Mouse (Mus musculus): ENCODE results near the gene Trim28. TPM values are rescaled to one million over a fixed set of nuclear protein-coding genes. Genes with fewer than 3 reads are reported as not detected.

Gene Trim28
- polyA plus RNA-seq, 1 experiment from 2014 or later, result 346 TPM

DNA sequence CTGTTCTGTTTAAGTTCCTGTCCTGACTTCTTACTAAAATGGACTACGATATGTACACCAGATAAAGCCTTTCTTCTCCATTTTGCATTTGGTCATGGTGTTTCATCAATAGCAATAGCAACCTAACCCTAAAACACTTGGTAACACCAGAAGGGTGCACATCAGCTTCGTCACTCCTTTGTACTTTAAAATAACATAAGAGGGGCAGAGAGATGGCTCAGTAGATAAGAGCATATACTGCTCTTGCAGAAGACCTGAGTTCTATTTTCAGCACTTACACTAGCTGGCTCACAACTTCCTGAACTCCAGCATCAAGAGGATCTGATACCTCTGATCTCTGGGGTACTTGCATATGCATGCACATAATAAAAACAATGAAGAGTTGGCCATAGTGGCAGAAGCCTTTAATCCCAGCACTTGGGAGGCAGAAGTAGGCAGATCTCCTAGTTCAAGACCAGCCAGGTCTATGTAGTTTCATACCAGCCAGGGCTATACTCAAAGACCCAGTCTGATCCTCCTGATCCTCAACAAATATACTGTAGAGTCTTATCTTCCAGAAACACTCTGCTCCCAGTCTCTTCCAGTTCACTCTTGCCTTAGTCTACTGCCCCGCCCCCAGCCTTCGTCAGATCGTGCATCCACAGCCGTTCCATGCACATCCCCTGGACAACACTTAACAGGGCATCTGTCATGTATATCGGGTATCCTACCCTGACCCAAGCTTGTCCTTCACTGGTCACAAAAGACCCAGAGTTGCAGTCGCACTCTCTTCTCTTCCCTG, 11.3 kb upstream of the Trim28 start:
- WGBS, result 58% methylated on average over 8 of the region's 8 CpGs

DNA sequence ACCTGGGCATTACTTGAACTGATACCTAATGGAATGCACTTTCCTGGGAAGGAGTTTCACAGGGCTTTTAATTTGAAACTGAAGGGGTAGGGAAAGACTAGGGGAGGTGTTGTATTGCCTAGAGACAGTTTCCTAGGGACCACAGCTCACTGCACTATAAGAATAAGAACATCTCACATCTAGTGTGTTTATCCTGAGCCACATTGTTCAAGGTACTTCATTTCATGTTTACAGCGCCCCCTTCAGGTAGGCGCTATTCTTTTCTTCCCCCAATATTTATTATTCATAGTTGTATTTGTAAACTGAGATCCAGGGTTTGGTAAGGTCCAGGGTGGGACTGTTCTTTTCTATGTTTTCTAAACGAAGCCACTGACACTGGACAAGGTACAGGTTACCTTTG, 6.7 kb upstream of the Trim28 start:
- 4% methylated on average over 3 of the region's 3 CpGs for WGBS
- ATAC-seq (replicated peaks; ENCODE audit: low FRiP score), result no peak

More for the DNA sequence above, 11.3 kb upstream of the Trim28 start:
- H3K27me3 ChIP-seq (replicated peaks; ENCODE audit: control insufficient read depth, insufficient read depth, low read length), result no peaks in the 10 kb centered on the region
- H3K27ac ChIP-seq (ENCODE audit: low read depth, low read length), result peak overlapping the region; percentile 71
- H3K4me2 ChIP-seq, result peak overlapping the region; percentile 26
- no peak overlapping the region for H3K4me3 ChIP-seq (ENCODE audit: low read depth, low read length)
- H3K9me3 ChIP-seq (ENCODE audit: control insufficient read depth, low read length), result no peaks in the 10 kb centered on the region
- no peak overlapping the region for H3K9ac ChIP-seq (ENCODE audit: low read depth, low read length)
- DNase-seq (ENCODE audit: low spot score), result no peak
- H3K36me3 ChIP-seq (ENCODE audit: control insufficient read depth, insufficient read depth, low read length), result no peaks in the 10 kb centered on the region
- H3K4me1 ChIP-seq (replicated peaks; ENCODE audit: control insufficient read depth, insufficient read depth, low read length), result peaks cover 13% of the 10 kb centered on the region
- peak; percentile 86 for ATAC-seq (replicated peaks; ENCODE audit: low FRiP score)

DNA sequence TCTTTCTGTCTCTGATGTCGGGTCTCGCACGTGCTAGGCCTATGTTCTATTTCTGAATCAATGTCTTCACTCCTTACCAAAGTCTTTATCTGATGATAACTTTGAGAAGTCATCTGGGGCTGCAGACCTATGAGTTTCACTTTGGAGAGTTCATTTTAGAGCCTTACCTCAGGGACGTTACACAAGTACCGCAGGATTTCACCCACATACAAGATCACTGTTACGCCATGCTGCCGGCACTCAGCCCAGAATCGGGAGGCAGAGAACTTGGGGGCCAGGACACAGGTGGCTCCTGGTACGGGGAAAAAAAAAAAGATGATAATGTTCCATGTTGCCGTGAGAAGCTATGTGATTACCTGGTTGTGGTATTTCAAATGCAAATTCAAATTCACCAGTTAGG, 5.8 kb upstream of the Trim28 start:
- 83% methylated on average over 10 of the region's 10 CpGs for WGBS
- Histone ChIP-seq H3K4me1 (replicated peaks; ENCODE audit: control insufficient read depth, insufficient read depth, low read length) (peaks cover 2% of the 10 kb centered on the region), H3K36me3 (ENCODE audit: control insufficient read depth, insufficient read depth, low read length) (no peaks in the 10 kb centered on the region), H3K27me3 (replicated peaks; ENCODE audit: control insufficient read depth, insufficient read depth, low read length) (no peaks in the 10 kb centered on the region), H3K4me3 (ENCODE audit: low read depth, low read length) (no peak overlapping the region), H3K9ac (ENCODE audit: low read depth, low read length) (no peak overlapping the region), H3K9me3 (ENCODE audit: control insufficient read depth, low read length) (no peaks in the 10 kb centered on the region), H3K4me2 (no peak overlapping the region), H3K27ac (ENCODE audit: low read depth, low read length) (no peak overlapping the region)
- ATAC-seq (replicated peaks; ENCODE audit: low FRiP score) (no peak), DNase-seq (ENCODE audit: low spot score) (no peak)

More for the DNA sequence above, 6.7 kb upstream of the Trim28 start:
- Histone ChIP-seq H3K4me3 (ENCODE audit: low read depth, low read length) (no peak overlapping the region), H3K27me3 (replicated peaks; ENCODE audit: control insufficient read depth, insufficient read depth, low read length) (no peaks in the 10 kb centered on the region), H3K4me1 (replicated peaks; ENCODE audit: control insufficient read depth, insufficient read depth, low read length) (peaks cover 12% of the 10 kb centered on the region), H3K36me3 (ENCODE audit: control insufficient read depth, insufficient read depth, low read length) (no peaks in the 10 kb centered on the region), H3K4me2 (no peak overlapping the region), H3K9me3 (ENCODE audit: control insufficient read depth, low read length) (no peaks in the 10 kb centered on the region), H3K27ac (ENCODE audit: low read depth, low read length) (no peak overlapping the region), H3K9ac (ENCODE audit: low read depth, low read length) (no peak overlapping the region)
- DNase-seq (ENCODE audit: low spot score), result no peak

DNA sequence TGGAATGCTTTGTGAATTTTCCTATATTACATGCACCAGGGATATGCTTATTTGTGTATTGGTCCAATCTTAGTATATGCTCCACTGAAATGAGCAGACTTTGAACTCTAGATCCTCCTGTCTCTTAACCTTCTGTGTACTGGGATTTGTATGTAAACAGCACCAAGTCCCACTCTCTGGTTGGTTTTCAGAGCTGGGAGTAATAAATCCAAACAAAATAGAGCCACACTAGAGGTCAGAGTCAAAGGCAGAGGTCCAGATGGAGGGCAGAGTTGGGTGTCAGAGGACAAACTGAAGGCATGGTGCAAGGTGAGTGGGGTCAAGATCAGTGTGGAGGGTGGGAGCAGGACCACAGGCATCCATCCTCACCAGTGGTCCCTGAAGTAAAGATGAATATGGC, 3.1 kb upstream of the Trim28 start:
- ATAC-seq (replicated peaks; ENCODE audit: low FRiP score) (no peak), DNase-seq (ENCODE audit: low spot score) (no peak)
- H3K27ac ChIP-seq (ENCODE audit: low read depth, low read length), result no peak overlapping the region
- no peaks in the 10 kb centered on the region for H3K36me3 ChIP-seq (ENCODE audit: control insufficient read depth, insufficient read depth, low read length)
- H3K27me3 ChIP-seq (replicated peaks; ENCODE audit: control insufficient read depth, insufficient read depth, low read length), result no peaks in the 10 kb centered on the region
- H3K4me2 ChIP-seq, result no peak overlapping the region
- no peaks in the 10 kb centered on the region for H3K9me3 ChIP-seq (ENCODE audit: control insufficient read depth, low read length)
- H3K9ac ChIP-seq (ENCODE audit: low read depth, low read length), result no peak overlapping the region
- H3K4me1 ChIP-seq (replicated peaks; ENCODE audit: control insufficient read depth, insufficient read depth, low read length), result no peaks in the 10 kb centered on the region
- no peak overlapping the region for H3K4me3 ChIP-seq (ENCODE audit: low read depth, low read length)

DNA sequence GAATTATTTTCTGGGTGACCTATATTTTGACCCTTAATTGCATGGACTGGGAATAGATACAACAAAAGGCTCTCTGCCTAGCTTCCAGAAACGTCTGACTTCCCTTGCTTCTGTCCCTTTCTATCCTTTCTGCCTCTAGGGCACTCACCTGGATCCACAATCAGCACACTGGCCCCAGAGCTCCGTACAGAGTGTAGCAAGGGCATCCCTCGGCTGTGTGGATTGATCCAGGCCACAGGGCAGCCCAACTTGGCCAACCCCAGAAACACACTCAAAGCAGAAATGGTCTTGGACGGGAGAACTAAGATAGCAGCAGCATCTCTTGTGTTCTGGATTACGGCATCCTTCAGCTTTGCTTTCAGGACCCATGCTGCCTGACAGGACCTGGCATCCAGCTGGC, 1.7 kb upstream of the Trim28 start:
- Histone ChIP-seq H3K9me3 (ENCODE audit: control insufficient read depth, low read length) (no peaks in the 10 kb centered on the region), H3K27ac (ENCODE audit: low read depth, low read length) (no peak overlapping the region), H3K4me2 (no peak overlapping the region), H3K27me3 (replicated peaks; ENCODE audit: control insufficient read depth, insufficient read depth, low read length) (no peaks in the 10 kb centered on the region), H3K4me3 (ENCODE audit: low read depth, low read length) (no peak overlapping the region), H3K36me3 (ENCODE audit: control insufficient read depth, insufficient read depth, low read length) (no peaks in the 10 kb centered on the region), H3K4me1 (replicated peaks; ENCODE audit: control insufficient read depth, insufficient read depth, low read length) (no peaks in the 10 kb centered on the region), H3K9ac (ENCODE audit: low read depth, low read length) (no peak overlapping the region)
- WGBS, result 65% methylated on average over 5 of the region's 5 CpGs
- ATAC-seq (replicated peaks; ENCODE audit: low FRiP score), result no peak
- no peak for DNase-seq (ENCODE audit: low spot score)

DNA sequence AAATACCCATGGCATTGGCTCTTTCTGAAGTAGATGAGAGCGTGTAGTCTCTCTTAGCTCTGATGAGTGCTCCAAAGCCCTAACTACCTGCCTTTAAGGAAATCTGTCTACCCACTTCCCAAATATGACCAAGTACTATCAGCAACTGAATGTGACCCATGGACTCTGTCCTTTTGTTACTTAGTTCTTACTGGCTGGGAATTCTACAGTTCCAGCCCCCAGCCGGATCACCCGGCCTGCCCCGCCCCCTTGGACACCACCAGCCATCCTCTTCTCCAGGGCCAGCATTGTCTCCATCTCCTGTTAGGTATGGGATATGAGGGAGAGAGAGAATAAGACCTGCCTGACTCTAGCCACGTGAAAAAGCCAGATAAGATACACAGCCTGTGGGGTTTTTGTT, 861 bp upstream of the Trim28 start, which contains the start of gene Slc27a5:
TSS of gene Slc27a5 (minus strand) at position 140 of the 400 bp plus-strand sequence.
- 68% methylated on average over 5 of the region's 5 CpGs for WGBS
- H3K27ac ChIP-seq (ENCODE audit: low read depth, low read length), result no peak within 1 kb of the TSS
- H3K4me3 ChIP-seq (ENCODE audit: low read depth, low read length), result no peak within 1 kb of the TSS
- DNase-seq (ENCODE audit: low spot score) (no peak), ATAC-seq (replicated peaks; ENCODE audit: low FRiP score) (0 out of 2 replicates have a peak, but pooled peaks have one; percentile 29)
- H3K9me3 ChIP-seq (ENCODE audit: control insufficient read depth, low read length), result no peaks in the 10 kb centered on the region
- no peaks in the 10 kb centered on the region for H3K4me1 ChIP-seq (replicated peaks; ENCODE audit: control insufficient read depth, insufficient read depth, low read length)
- no peak within 1 kb of the TSS for H3K9ac ChIP-seq (ENCODE audit: low read depth, low read length)
- H3K27me3 ChIP-seq (replicated peaks; ENCODE audit: control insufficient read depth, insufficient read depth, low read length), result no peaks in the 10 kb centered on the region
- no peaks in the 10 kb centered on the region for H3K36me3 ChIP-seq (ENCODE audit: control insufficient read depth, insufficient read depth, low read length)
- no peak within 1 kb of the TSS for H3K4me2 ChIP-seq

- 58% methylated on average over 1 of the region's 1 CpGs for WGBS
- ATAC-seq (replicated peaks; ENCODE audit: low FRiP score), result no peak
- Histone ChIP-seq H3K36me3 (ENCODE audit: control insufficient read depth, insufficient read depth, low read length) (peaks cover 14% of the 10 kb centered on the region; the same call in 1 of the 2 replicates), H3K27me3 (replicated peaks; ENCODE audit: control insufficient read depth, insufficient read depth, low read length) (no peaks in the 10 kb centered on the region), H3K4me3 (ENCODE audit: low read depth, low read length) (no peak overlapping the region), H3K4me1 (replicated peaks; ENCODE audit: control insufficient read depth, insufficient read depth, low read length) (no peaks in the 10 kb centered on the region), H3K9ac (ENCODE audit: low read depth, low read length) (no peak overlapping the region), H3K4me2 (no peak overlapping the region), H3K27ac (ENCODE audit: low read depth, low read length) (no peak overlapping the region), H3K9me3 (ENCODE audit: control insufficient read depth, low read length) (no peaks in the 10 kb centered on the region)
- DNase-seq (ENCODE audit: low spot score), result no peak
Observed at GRCm38 (mm10) chr7:13001584-13001983, 2.7 kb downstream of the Trim28 start.

- no peaks in the 10 kb centered on the region for H3K9me3 ChIP-seq (ENCODE audit: control insufficient read depth, low read length)
- H3K4me2 ChIP-seq, result no peak overlapping the region
- H3K27ac ChIP-seq (ENCODE audit: low read depth, low read length), result no peak overlapping the region
- ATAC-seq (replicated peaks; ENCODE audit: low FRiP score) (no peak), DNase-seq (ENCODE audit: low spot score) (no peak)
- WGBS, result 70% methylated on average over 5 of the region's 5 CpGs
- H3K27me3 ChIP-seq (replicated peaks; ENCODE audit: control insufficient read depth, insufficient read depth, low read length), result no peaks in the 10 kb centered on the region; the same call in 1 of the 2 replicates
- peaks cover 2% of the 10 kb centered on the region for H3K4me1 ChIP-seq (replicated peaks; ENCODE audit: control insufficient read depth, insufficient read depth, low read length)
- H3K9ac ChIP-seq (ENCODE audit: low read depth, low read length), result no peak overlapping the region
- peaks cover 28% of the 10 kb centered on the region for H3K36me3 ChIP-seq (ENCODE audit: control insufficient read depth, insufficient read depth, low read length)
- no peak overlapping the region for H3K4me3 ChIP-seq (ENCODE audit: low read depth, low read length)
Observed at GRCm38 (mm10) chr7:13003380-13003779, 4.5 kb downstream of the Trim28 start.

- Histone ChIP-seq H3K36me3 (ENCODE audit: control insufficient read depth, insufficient read depth, low read length) (peaks cover 28% of the 10 kb centered on the region), H3K9me3 (ENCODE audit: control insufficient read depth, low read length) (no peaks in the 10 kb centered on the region), H3K4me3 (ENCODE audit: low read depth, low read length) (no peak overlapping the region), H3K27ac (ENCODE audit: low read depth, low read length) (no peak overlapping the region), H3K27me3 (replicated peaks; ENCODE audit: control insufficient read depth, insufficient read depth, low read length) (no peaks in the 10 kb centered on the region; the same call in 1 of the 2 replicates), H3K9ac (ENCODE audit: low read depth, low read length) (no peak overlapping the region), H3K4me1 (replicated peaks; ENCODE audit: control insufficient read depth, insufficient read depth, low read length) (peaks cover 6% of the 10 kb centered on the region), H3K4me2 (no peak overlapping the region)
- DNase-seq (ENCODE audit: low spot score) (no peak), ATAC-seq (replicated peaks; ENCODE audit: low FRiP score) (no peak)
- WGBS, result 88% methylated on average over 17 of the region's 17 CpGs
Observed at GRCm38 (mm10) chr7:13006011-13006410, 7.1 kb downstream of the Trim28 start.

All from liver, embryonic 11.5 days (tissue).